Mouse (Mus musculus) kidney, postnatal 10 days (tissue): ENCODE measurements around the gene 4933417A18Rik.
A peak's percentile ranks its signal among the peaks of the same experiment; 100 is the strongest.
"Not testable (repeated sequence)": the region's sequence is repeated elsewhere in the genome, so short reads cannot be mapped to it uniquely, and the experiment has no call there.

Source experiments
- DNase-seq: peaks from one replicate; pipeline ENCODE4 v3.0.0; 2021; ENCODE audit warnings: mixed read lengths

4933417A18Rik gene

GRCm38 (mm10) chr13:34924210-34924609, at the start of gene 4933417A18Rik, which contains the start of gene Fam217a:
Gene 4933417A18Rik, plus strand, starts transcription at chr13:34924409.
Gene Fam217a, minus strand, starts transcription at chr13:34924310.
- DNase-seq = no peak

GRCm38 (mm10) chr13:34874736-34875135, 49.5 kb upstream of the 4933417A18Rik start:
- DNase-seq = peak; percentile 26

- peak; percentile 97 for DNase-seq
These were observed 49.0 kb upstream of the 4933417A18Rik start, which contains the start of gene Prpf4b for GRCm38 (mm10) chr13:34875166-34875710. Gene Prpf4b, plus strand, starts transcription at chr13:34875302.

GRCm38 (mm10) chr13:34875741-34876445, 48.3 kb upstream of the 4933417A18Rik start:
- DNase-seq = peak; percentile 80

- DNase-seq = no peak
These were observed 47.7 kb upstream of the 4933417A18Rik start for GRCm38 (mm10) chr13:34876481-34876880.

GRCm38 (mm10) chr13:34892871-34893270, 31.3 kb upstream of the 4933417A18Rik start:
- no peak for DNase-seq

- no peak for DNase-seq
These were observed 9.6 kb upstream of the 4933417A18Rik start for GRCm38 (mm10) chr13:34914614-34915013.

- DNase-seq = peak; percentile 68
These were observed 7.6 kb upstream of the 4933417A18Rik start for GRCm38 (mm10) chr13:34916520-34917167.

- DNase-seq = no peak
These were observed 10.9 kb downstream of the 4933417A18Rik start for GRCm38 (mm10) chr13:34934931-34935644.

- DNase-seq = no peak
These were observed 18.2 kb downstream of the 4933417A18Rik start for GRCm38 (mm10) chr13:34942370-34942769.

GRCm38 (mm10) chr13:34951437-34951836, 27.2 kb downstream of the 4933417A18Rik start:
- DNase-seq = not testable (repeated sequence)

GRCm38 (mm10) chr13:34956901-34957300, 32.7 kb downstream of the 4933417A18Rik start:
- DNase-seq = no peak

GRCm38 (mm10) chr13:34958158-34958557, 33.9 kb downstream of the 4933417A18Rik start:
- peak; percentile 39 for DNase-seq

GRCm38 (mm10) chr13:34960996-34961770, 37.0 kb downstream of the 4933417A18Rik start:
- peak; percentile 21 for DNase-seq

GRCm38 (mm10) chr13:34963511-34964397, 39.5 kb downstream of the 4933417A18Rik start, which contains the start of gene Eci3:
Gene Eci3, minus strand, starts transcription at chr13:34963810.
- DNase-seq = peak; percentile 81

GRCm38 (mm10) chr13:34964419-34964818, 40.2 kb downstream of the 4933417A18Rik start:
- DNase-seq = no peak

GRCm38 (mm10) chr13:34964866-34965265, 40.7 kb downstream of the 4933417A18Rik start:
- no peak for DNase-seq

- DNase-seq = not testable (repeated sequence)
These were observed 41.4 kb downstream of the 4933417A18Rik start for GRCm38 (mm10) chr13:34965647-34966046.

GRCm38 (mm10) chr13:34972456-34972855, 48.2 kb downstream of the 4933417A18Rik start:
- not testable (repeated sequence) for DNase-seq

- DNase-seq = no peak
These were observed 48.9 kb downstream of the 4933417A18Rik start for GRCm38 (mm10) chr13:34973149-34973548.

GRCm38 (mm10) chr13:34973770-34974169, 49.6 kb downstream of the 4933417A18Rik start:
- DNase-seq = no peak
